Mouse (Mus musculus) neural tube, embryonic 13.5 days (tissue): ENCODE measurements around the gene Col4a1. TPM values are rescaled to one million over a fixed set of nuclear protein-coding genes. Genes with fewer than 3 reads are reported as not detected.

Experiments
- ATAC-seq: fragments of 200-750 bp; cut with Nextera tagmentation; 2 replicates; pipeline ENCODE4 v1.8.0; 2017; ENCODE audit warnings: low read depth, mild to moderate bottlenecking, moderate TSS enrichment, moderate library complexity
- H3K27ac ChIP-seq: fragments of 300-500 bp; sonication (generic); replicated peaks from 2 replicates; pipeline ENCODE4 v1.5.1; 2015; ENCODE audit warnings: moderate library complexity, mild to moderate bottlenecking, inconsistent platforms
- H3K27me3 ChIP-seq: fragments of 300-500 bp; sonication (generic); 2 replicates; pipeline ENCODE4 v1.6.1; 2015; ENCODE audit warnings: mild to moderate bottlenecking, inconsistent platforms
- H3K36me3 ChIP-seq: fragments of 300-500 bp; sonication (generic); 2 replicates; pipeline ENCODE4 v1.6.1; 2015; ENCODE audit warnings: mild to moderate bottlenecking, inconsistent platforms
- H3K4me1 ChIP-seq: fragments of 300-500 bp; sonication (generic); replicated peaks from 2 replicates; pipeline ENCODE4 v1.6.1; 2015; ENCODE audit warnings: inconsistent platforms
- H3K4me2 ChIP-seq: fragments of 300-500 bp; sonication (generic); 2 replicates; pipeline ENCODE4 v1.6.1; 2015; ENCODE audit warnings: inconsistent platforms, mild to moderate bottlenecking, moderate library complexity
- H3K4me3 ChIP-seq: fragments of 300-500 bp; sonication (generic); 2 replicates; pipeline ENCODE4 v1.5.1; 2015; ENCODE audit warnings: mild to moderate bottlenecking, inconsistent platforms
- H3K9ac ChIP-seq: fragments of 300-500 bp; sonication (generic); 2 replicates; pipeline ENCODE4 v1.6.1; 2015; ENCODE audit warnings: moderate library complexity, mild to moderate bottlenecking, inconsistent platforms
- H3K9me3 ChIP-seq: fragments of 300-500 bp; sonication (generic); 2 replicates; pipeline ENCODE4 v1.6.1; 2016; ENCODE audit warnings: inconsistent platforms
- WGBS: fragments of 180-500 bp; shearing (Covaris S2); methylation state at CpG from one replicate; pipeline ENCODE4 v1.1.7; 2015; 5-methylcytosine and 5-hydroxymethylcytosine counted together
- polyA plus RNA-seq: library from polyadenylated mRNA; unstranded; fragments of >200 nt; fragmentation: Nextera tagmentation; extraction: Ambion mirVana; gene quantifications from 2 replicates; pipeline ENCODE4 v1.2.1, GENCODE M21; 2015

Col4a1 gene
- polyA plus RNA-seq, 1 experiment from 2014 or later = 108 TPM

DNA sequence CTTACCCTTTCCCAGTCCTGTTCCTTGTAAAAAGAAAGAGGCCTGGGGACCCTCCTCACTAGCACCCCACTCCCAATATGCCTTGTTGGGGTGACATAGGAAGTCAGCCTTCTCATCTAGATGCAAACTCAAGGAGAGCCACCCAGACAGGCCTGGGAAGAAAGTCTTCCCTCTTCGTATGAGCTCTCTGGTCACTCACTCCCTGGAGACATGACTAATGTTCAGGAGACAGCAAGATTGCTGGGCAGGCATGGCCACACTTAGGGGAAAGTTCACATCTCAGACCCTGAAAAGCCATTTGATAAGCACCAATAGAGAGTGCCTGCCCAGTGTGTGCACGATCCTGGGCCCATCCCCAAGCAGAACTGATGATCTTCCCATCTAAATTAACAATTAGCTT lies 2.6 kb downstream of the Col4a1 start:
- no peak for ATAC-seq
- Histone ChIP-seq H3K9ac (0 out of 2 replicates have a peak overlapping the region, but pooled peaks have one; percentile 22), H3K4me2 (peak overlapping the region; percentile 80), H3K4me1 (peaks cover 45% of the 10 kb centered on the region), H3K27ac (no peak overlapping the region), H3K36me3 (no peaks in the 10 kb centered on the region), H3K4me3 (peak overlapping the region; percentile 57), H3K27me3 (peaks cover 70% of the 10 kb centered on the region), H3K9me3 (no peaks in the 10 kb centered on the region)
- WGBS = 60% methylated on average over 2 of the region's 2 CpGs

DNA sequence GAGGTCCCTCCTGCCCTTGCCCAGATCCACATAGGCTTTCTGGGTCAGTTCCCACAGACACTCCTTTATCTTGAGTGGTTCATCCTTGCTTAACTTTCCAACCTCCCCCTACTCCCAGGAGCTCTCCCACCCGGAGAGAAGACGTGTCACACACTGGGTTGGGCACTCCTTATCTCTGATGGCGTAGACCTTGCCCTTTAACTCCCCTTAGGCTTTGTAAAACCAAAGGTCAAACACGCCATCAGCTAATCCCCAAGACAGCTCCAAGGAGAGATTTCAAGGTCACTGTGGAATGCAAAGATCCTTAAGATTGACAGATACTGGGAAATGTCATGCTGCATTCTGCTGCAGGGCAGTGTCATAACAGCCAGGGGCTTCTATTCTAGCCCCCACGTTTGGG lies 3.4 kb downstream of the Col4a1 start:
- Histone ChIP-seq H3K4me3 (0 out of 2 replicates have a peak overlapping the region, but pooled peaks have one; percentile 57), H3K9ac (no peak overlapping the region), H3K27me3 (peaks cover 62% of the 10 kb centered on the region), H3K36me3 (no peaks in the 10 kb centered on the region), H3K4me2 (peak overlapping the region; percentile 80), H3K9me3 (no peaks in the 10 kb centered on the region), H3K4me1 (peaks cover 43% of the 10 kb centered on the region), H3K27ac (no peak overlapping the region)
- WGBS = 58% methylated on average over 5 of the region's 5 CpGs
- no peak for ATAC-seq

DNA sequence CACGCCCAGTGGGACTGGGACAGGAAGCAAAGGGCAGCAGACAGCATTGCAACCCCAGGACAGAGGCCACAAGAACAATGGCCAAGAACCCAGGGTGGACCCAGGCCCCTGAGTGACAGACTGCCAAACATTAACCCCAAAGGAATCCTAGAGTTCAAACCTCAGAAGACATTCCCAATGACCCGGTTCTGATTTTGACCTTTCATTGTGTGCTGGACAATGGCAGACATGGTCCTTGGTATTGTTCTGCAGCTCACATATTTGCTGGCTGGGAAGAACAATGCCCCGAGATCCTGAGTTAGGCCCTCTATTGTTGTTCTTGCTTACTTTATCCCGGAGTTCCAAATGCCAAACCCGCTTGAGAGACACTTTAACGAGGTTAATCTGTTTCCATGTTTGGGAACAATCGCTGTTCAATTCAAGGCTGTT lies 4.0 kb downstream of the Col4a1 start:
- WGBS = 24% methylated on average over 7 of the region's 7 CpGs
- H3K9ac ChIP-seq = no peak overlapping the region

GRCm38 (mm10) chr8:11307451-11307850 lies 5.2 kb downstream of the Col4a1 start:
- Histone ChIP-seq H3K4me2 (no peak overlapping the region), H3K27me3 (peaks cover 44% of the 10 kb centered on the region), H3K36me3 (no peaks in the 10 kb centered on the region), H3K9me3 (no peaks in the 10 kb centered on the region), H3K4me1 (peaks cover 25% of the 10 kb centered on the region), H3K27ac (no peak overlapping the region), H3K9ac (no peak overlapping the region), H3K4me3 (no peak overlapping the region)
- peak; percentile 52; the same call in 1 of the 2 replicates for ATAC-seq
- WGBS = 57% methylated on average over 7 of the region's 7 CpGs

More for the DNA sequence above, 4.0 kb downstream of the Col4a1 start:
- H3K27me3 ChIP-seq = peaks cover 56% of the 10 kb centered on the region
- H3K4me1 ChIP-seq = peaks cover 36% of the 10 kb centered on the region
- H3K4me2 ChIP-seq = peak overlapping the region; percentile 80; the same call in 1 of the 2 replicates
- H3K36me3 ChIP-seq = no peaks in the 10 kb centered on the region
- no peaks in the 10 kb centered on the region for H3K9me3 ChIP-seq
- no peak overlapping the region for H3K4me3 ChIP-seq
- no peak for ATAC-seq
- H3K27ac ChIP-seq = no peak overlapping the region

DNA sequence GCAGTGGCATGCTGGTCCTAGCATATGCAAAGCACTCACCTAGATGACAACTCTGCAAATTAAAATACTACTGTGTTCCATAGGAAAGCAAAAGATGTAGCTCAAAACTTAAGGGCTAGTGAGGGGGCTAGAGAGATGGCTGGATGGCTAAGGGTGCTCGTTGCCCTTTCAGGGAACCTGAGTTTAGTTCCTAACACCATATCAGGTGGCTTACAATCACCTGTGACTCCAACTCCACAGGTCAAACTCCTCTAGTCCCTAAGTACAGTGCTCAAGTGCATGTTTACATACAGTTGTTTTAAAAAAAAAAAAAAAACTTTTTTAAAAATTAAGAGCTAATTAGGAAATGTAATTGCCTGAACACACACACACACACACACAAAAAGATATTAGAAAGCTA lies 7.1 kb downstream of the Col4a1 start:
- 90% methylated on average over 1 of the region's 1 CpGs for WGBS
- H3K4me3 ChIP-seq = no peak overlapping the region
- H3K9me3 ChIP-seq = no peaks in the 10 kb centered on the region
- H3K27me3 ChIP-seq = peaks cover 25% of the 10 kb centered on the region
- H3K4me1 ChIP-seq = peaks cover 14% of the 10 kb centered on the region
- H3K9ac ChIP-seq = no peak overlapping the region
- no peak overlapping the region for H3K27ac ChIP-seq
- H3K36me3 ChIP-seq = no peaks in the 10 kb centered on the region
- ATAC-seq = no peak
- no peak overlapping the region for H3K4me2 ChIP-seq

DNA sequence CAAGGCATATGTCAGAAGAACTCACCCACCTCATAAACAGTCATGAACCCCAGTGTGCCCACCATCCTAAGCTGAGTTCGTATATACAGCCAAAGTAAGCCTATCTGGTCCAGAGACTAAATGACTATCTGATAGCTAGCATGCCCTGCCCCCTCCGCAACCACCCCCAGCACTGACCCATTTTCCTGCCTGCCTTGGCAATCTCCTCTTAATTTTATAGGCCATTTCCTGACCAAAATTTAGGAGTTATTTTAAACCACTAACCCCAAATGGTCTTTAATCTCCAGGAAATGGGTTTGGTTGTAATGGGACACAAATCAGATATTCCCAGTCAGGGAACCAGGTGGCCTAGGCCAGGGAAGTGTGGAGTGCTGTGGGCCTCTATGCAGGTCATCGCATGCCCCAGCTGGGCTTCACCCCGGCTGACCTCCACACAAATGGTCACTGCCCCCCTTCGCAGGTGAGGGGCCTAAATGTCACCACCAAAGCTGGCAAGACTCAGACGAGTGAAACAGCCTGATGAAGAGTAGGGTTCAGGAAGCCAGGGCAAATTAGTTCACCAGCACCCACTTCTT lies 8.5 kb downstream of the Col4a1 start:
- Histone ChIP-seq H3K9ac (no peak overlapping the region), H3K4me1 (peaks cover 14% of the 10 kb centered on the region), H3K27me3 (peaks cover 11% of the 10 kb centered on the region; the same call in 1 of the 2 replicates), H3K36me3 (no peaks in the 10 kb centered on the region), H3K4me2 (no peak overlapping the region), H3K27ac (no peak overlapping the region), H3K4me3 (no peak overlapping the region), H3K9me3 (no peaks in the 10 kb centered on the region)
- WGBS = 87% methylated on average over 6 of the region's 6 CpGs
- ATAC-seq = no peak

- H3K9me3 ChIP-seq = no peaks in the 10 kb centered on the region
- H3K9ac ChIP-seq = no peak overlapping the region
- no peak overlapping the region for H3K27ac ChIP-seq
- no peaks in the 10 kb centered on the region for H3K36me3 ChIP-seq
- ATAC-seq = no peak
- H3K4me2 ChIP-seq = no peak overlapping the region
- H3K4me3 ChIP-seq = no peak overlapping the region
- peaks cover 8% of the 10 kb centered on the region; the same call in 1 of the 2 replicates for H3K4me1 ChIP-seq
- H3K27me3 ChIP-seq = no peaks in the 10 kb centered on the region
- 79% methylated on average over 8 of the region's 8 CpGs for WGBS
Measured at GRCm38 (mm10) chr8:11300436-11300835, 12.2 kb downstream of the Col4a1 start.

DNA sequence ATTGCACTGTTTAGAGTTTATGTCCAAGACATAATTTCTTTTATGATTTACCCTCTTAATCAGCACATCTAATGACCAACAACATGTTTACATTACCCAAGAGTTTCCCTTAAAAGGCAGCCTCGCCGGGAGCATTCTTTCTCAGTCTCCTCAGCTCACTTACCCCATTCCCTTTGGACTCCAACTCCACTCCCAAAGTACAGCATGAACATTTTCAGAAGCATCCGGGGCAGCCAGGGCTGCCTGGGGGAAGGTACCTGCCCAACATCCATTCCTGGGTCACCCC lies 13.4 kb downstream of the Col4a1 start:
- Histone ChIP-seq H3K9ac (no peak overlapping the region), H3K9me3 (no peaks in the 10 kb centered on the region), H3K27ac (no peak overlapping the region), H3K4me2 (no peak overlapping the region), H3K4me1 (peaks cover 8% of the 10 kb centered on the region; the same call in 1 of the 2 replicates), H3K36me3 (no peaks in the 10 kb centered on the region), H3K4me3 (no peak overlapping the region), H3K27me3 (no peaks in the 10 kb centered on the region)
- no peak for ATAC-seq
- 74% methylated on average over 3 of the region's 3 CpGs for WGBS

DNA sequence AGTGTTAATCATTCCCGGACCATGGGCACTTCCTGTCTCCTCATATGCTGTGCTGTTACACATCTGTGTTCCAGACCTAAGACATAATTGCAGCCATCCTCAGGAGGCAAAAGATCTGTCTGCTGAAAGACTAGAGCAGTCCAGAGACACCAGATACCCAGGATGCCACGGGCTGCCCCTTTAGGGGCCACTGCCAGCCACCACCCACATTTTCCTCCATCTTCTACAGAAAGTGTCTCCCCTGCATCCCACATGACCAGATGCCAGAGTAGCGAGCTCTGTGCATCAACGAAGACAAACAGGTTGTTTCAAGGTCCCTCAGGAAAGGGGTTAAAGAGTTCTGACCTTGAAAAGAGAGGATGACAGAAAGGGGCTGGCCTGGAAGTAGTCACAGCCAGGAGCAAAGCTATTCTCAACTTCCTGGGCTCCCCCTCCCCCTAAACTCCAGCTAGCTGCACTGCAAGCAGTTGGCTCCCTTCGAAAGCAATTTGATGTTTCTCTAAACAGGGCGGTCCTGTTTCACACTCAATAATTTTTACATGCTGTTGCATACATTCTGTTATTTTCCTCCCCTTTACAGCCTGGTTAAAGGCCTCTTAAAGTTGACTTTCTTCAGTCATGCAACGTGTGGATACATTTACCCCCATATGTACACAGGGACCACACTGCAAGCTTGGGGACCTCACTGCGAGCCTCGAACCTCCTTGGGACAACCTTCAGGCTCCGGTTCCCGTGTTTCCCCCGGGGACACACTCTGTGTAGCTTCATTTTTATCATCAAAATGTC lies 13.9 kb downstream of the Col4a1 start:
- H3K27ac ChIP-seq = no peak overlapping the region
- H3K27me3 ChIP-seq = no peaks in the 10 kb centered on the region
- H3K9me3 ChIP-seq = no peaks in the 10 kb centered on the region
- 69% methylated on average over 12 of the region's 12 CpGs for WGBS
- no peak for ATAC-seq
- H3K4me2 ChIP-seq = no peak overlapping the region
- no peaks in the 10 kb centered on the region for H3K36me3 ChIP-seq
- no peak overlapping the region for H3K4me3 ChIP-seq
- peaks cover 8% of the 10 kb centered on the region; the same call in 1 of the 2 replicates for H3K4me1 ChIP-seq
- H3K9ac ChIP-seq = no peak overlapping the region

GRCm38 (mm10) chr8:11297141-11297838 lies 15.3 kb downstream of the Col4a1 start:
- Histone ChIP-seq H3K27ac (no peak overlapping the region), H3K4me2 (no peak overlapping the region), H3K4me3 (no peak overlapping the region), H3K36me3 (no peaks in the 10 kb centered on the region), H3K4me1 (peaks cover 8% of the 10 kb centered on the region; the same call in 1 of the 2 replicates), H3K27me3 (no peaks in the 10 kb centered on the region), H3K9ac (no peak overlapping the region), H3K9me3 (no peaks in the 10 kb centered on the region)
- ATAC-seq = no peak
- WGBS = 79% methylated on average over 8 of the region's 8 CpGs

DNA sequence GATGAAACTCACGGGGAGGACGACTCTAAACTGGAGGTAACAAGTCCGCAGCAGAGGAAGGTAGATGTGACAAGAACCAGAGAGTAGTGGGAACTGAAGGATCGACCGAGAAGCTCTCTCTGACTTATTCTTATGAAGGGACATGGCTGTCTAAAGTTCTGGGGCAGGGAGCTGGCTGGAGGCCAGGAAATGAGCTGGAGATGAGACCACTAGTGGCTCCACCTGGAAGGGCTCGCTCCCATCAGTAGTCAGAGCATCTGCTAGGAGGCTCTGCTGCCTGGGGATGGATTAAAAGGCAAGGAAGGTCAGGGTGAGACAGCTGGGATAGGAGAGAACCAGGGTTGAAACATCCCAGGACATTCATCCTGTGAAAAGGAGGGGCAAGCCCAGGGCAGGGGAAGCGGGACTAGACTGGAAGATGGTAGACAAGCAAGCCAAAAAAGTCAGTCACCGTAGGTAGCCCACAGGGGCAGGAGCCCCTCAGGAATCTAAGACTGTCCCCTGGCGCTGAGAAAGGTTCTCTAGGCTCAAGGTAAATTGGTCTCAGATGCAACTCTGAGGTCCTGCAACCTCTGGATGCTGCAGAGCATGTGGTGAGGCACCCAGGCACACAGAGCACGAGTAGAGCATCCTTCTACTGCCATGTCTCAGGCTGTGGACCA lies 16.2 kb downstream of the Col4a1 start:
- Histone ChIP-seq H3K9me3 (no peaks in the 10 kb centered on the region), H3K4me2 (no peak overlapping the region), H3K27ac (no peak overlapping the region), H3K4me3 (no peak overlapping the region), H3K4me1 (peaks cover 8% of the 10 kb centered on the region; the same call in 1 of the 2 replicates), H3K9ac (no peak overlapping the region), H3K36me3 (no peaks in the 10 kb centered on the region), H3K27me3 (no peaks in the 10 kb centered on the region)
- 85% methylated on average over 10 of the region's 10 CpGs for WGBS
- ATAC-seq = no peak

DNA sequence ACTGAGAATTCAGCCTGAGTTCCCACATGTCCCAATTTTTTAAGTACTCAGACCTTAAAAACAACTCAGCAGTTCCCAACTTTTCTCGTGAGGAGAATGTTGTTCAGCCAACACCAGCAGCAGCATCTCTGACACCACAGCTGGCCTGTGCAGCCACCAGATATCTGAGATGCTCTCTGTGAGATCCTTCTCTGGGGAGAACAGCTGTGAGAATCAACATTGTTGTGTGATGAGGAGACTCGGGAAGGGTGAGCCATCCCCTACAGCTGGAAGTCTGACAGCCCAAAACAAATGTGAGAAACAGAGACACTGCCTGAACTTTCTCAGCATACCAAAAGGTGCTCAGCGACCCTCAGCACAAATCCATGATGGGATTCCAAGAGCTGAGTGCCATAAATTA lies 20.0 kb downstream of the Col4a1 start:
- Histone ChIP-seq H3K9me3 (no peaks in the 10 kb centered on the region), H3K36me3 (no peaks in the 10 kb centered on the region), H3K4me3 (no peak overlapping the region), H3K4me1 (peaks cover 10% of the 10 kb centered on the region; the same call in 1 of the 2 replicates), H3K9ac (no peak overlapping the region), H3K27ac (no peak overlapping the region), H3K27me3 (no peaks in the 10 kb centered on the region), H3K4me2 (no peak overlapping the region)
- WGBS = 47% methylated on average over 3 of the region's 3 CpGs
- ATAC-seq = no peak
